Mouse (Mus musculus) brain, embryonic 14.5 days (tissue): Measurements from ENCODE around the gene Slc15a2. TPM values are rescaled to one million over a fixed set of nuclear protein-coding genes. Genes with fewer than 3 reads are reported as not detected.

Experiments used
- DNase-seq: peaks from one replicate; pipeline ENCODE4 v3.0.0-alpha.2; 2011; ENCODE audit warnings: low read depth
- CTCF ChIP-seq: fragments of 200-500 bp; IDR thresholded peaks from 2 replicates; pipeline ENCODE4 v1.5.1; 2012; ENCODE audit warnings: inconsistent platforms, mild to moderate bottlenecking, moderate library complexity, borderline replicate concordance; ENCODE audit not compliant: insufficient read depth, insufficient read length; ENCODE audit errors: extremely low read depth
- POLR2A ChIP-seq: fragments of 200-500 bp; IDR thresholded peaks from 2 replicates; pipeline ENCODE4 v1.6.1; 2012; ENCODE audit warnings: mild to moderate bottlenecking, inconsistent platforms, borderline replicate concordance; ENCODE audit not compliant: poor library complexity, insufficient read depth, insufficient read length, severe bottlenecking; ENCODE audit errors: extremely low read depth
- polyA plus RNA-seq: library from polyadenylated mRNA; depleted of rRNA; stranded (reverse); fragments of >200 nt; gene quantifications from 2 replicates; pipeline ENCODE4 v1.2.3, GENCODE M21; 2012; rRNA removed

Gene Slc15a2
- polyA plus RNA-seq, 1 experiment, result 23.9 TPM

- TF ChIP-seq POLR2A (no peak), CTCF (no peak)
- no peak for DNase-seq
Measured at GRCm38 (mm10) chr16:36717481-36717880, 67.3 kb downstream of the Slc15a2 start.

- no peak for DNase-seq
- no peak for TF ChIP-seq CTCF
- TF ChIP-seq POLR2A, result no peak
Measured at GRCm38 (mm10) chr16:36711760-36712159, 73.0 kb downstream of the Slc15a2 start.

GRCm38 (mm10) chr16:36710794-36711193 is 74.0 kb downstream of the Slc15a2 start:
- DNase-seq, result no peak
- no peak for TF ChIP-seq POLR2A
- no peak for TF ChIP-seq CTCF

- TF ChIP-seq POLR2A (no peak), CTCF (no peak)
- no peak for DNase-seq
Measured at GRCm38 (mm10) chr16:36709405-36709804, 75.4 kb downstream of the Slc15a2 start.

- no peak for TF ChIP-seq POLR2A
- no peak for TF ChIP-seq CTCF
- DNase-seq, result no peak
Measured at GRCm38 (mm10) chr16:36708751-36709150, 76.0 kb downstream of the Slc15a2 start.

GRCm38 (mm10) chr16:36707702-36708423 is 76.9 kb downstream of the Slc15a2 start:
- no peak for TF ChIP-seq CTCF
- no peak for TF ChIP-seq POLR2A
- no peak for DNase-seq

- no peak for DNase-seq
- no peak for TF ChIP-seq CTCF
- no peak for TF ChIP-seq POLR2A
Measured at GRCm38 (mm10) chr16:36700484-36700883, 84.3 kb downstream of the Slc15a2 start.

Other genes starting within 250 kb of the Slc15a2 start
- gene Casr, start 222.8 kb downstream of the Slc15a2 start, polyA plus RNA-seq, result 0.04 TPM in 1 of 2 replicates, not detected in the other
- gene Cd86, start 118.9 kb downstream of the Slc15a2 start, polyA plus RNA-seq, result 0.83 and 1.1 TPM in 2 replicates
- gene Ildr1, start 91.0 kb downstream of the Slc15a2 start, polyA plus RNA-seq, result 0.05 and 0.14 TPM in 2 replicates
- 22.6 and 26.6 TPM in 2 replicates for gene Iqcb1, start 43.4 kb upstream of the Slc15a2 start, polyA plus RNA-seq
- 0.66 and 0.67 TPM in 2 replicates for gene Eaf2, start 90.0 kb upstream of the Slc15a2 start, polyA plus RNA-seq
- gene Golgb1, start 90.2 kb upstream of the Slc15a2 start, polyA plus RNA-seq, result 45.0 and 46.2 TPM in 2 replicates
- gene Hcls1, start 150.0 kb upstream of the Slc15a2 start, polyA plus RNA-seq, result 1.7 and 1.9 TPM in 2 replicates
- 0.03 and 0.25 TPM in 2 replicates for gene Fbxo40, start 205.5 kb upstream of the Slc15a2 start, polyA plus RNA-seq
- gene Polq, start 226.8 kb upstream of the Slc15a2 start, polyA plus RNA-seq, result 4.3 and 4.4 TPM in 2 replicates